Mouse (Mus musculus) ES-E14 (cell line): ENCODE measurements around the gene Mad1l1.

ENCODE experiments used
- CHD2 ChIP-seq: IDR thresholded peaks from 2 replicates; pipeline ENCODE4 v1.6.1; 2014; ENCODE audit warnings: mild to moderate bottlenecking, low read depth, low read length, inconsistent platforms
- HCFC1 ChIP-seq: IDR thresholded peaks from 2 replicates; pipeline ENCODE4 v1.6.1; 2012; ENCODE audit warnings: low read length, inconsistent platforms, borderline replicate concordance; ENCODE audit not compliant: insufficient read depth
- MAFK ChIP-seq: IDR thresholded peaks from 2 replicates; pipeline ENCODE4 v1.6.1; 2014; ENCODE audit warnings: mild to moderate bottlenecking, low read depth, low read length, inconsistent platforms; ENCODE audit not compliant: insufficient read depth

GRCm38 (mm10) chr5:140204037-140204436 lies 117.3 kb downstream of the Mad1l1 start:
- TF ChIP-seq MAFK (no peak), HCFC1 (no peak), CHD2 (no peak)
